Mouse (Mus musculus) lung, embryonic 15.5 days (tissue): ENCODE measurements around the gene Trim32. TPM values are rescaled to one million over a fixed set of nuclear protein-coding genes. Genes with fewer than 3 reads are reported as not detected.

Experiments
- ATAC-seq: fragments of 200-750 bp; cut with Nextera tagmentation; 2 replicates; pipeline ENCODE4 v1.8.0; 2017; ENCODE audit warnings: moderate number of reproducible peaks, borderline replicate concordance; ENCODE audit not compliant: low FRiP score, low TSS enrichment; ENCODE audit errors: extremely low read depth
- H3K27ac ChIP-seq: fragments of 300-500 bp; sonication (generic); 2 replicates; pipeline ENCODE4 v1.5.1; 2015; ENCODE audit warnings: moderate library complexity, mild to moderate bottlenecking, inconsistent platforms
- H3K27me3 ChIP-seq: fragments of 300-500 bp; sonication (generic); 2 replicates; pipeline ENCODE4 v1.6.1; 2015; ENCODE audit warnings: inconsistent platforms
- H3K36me3 ChIP-seq: fragments of 300-500 bp; sonication (generic); 2 replicates; pipeline ENCODE4 v1.6.1; 2015; ENCODE audit warnings: inconsistent platforms
- H3K4me1 ChIP-seq: fragments of 300-500 bp; sonication (generic); 2 replicates; pipeline ENCODE4 v1.6.1; 2015; ENCODE audit warnings: inconsistent platforms
- H3K4me2 ChIP-seq: fragments of 300-500 bp; sonication (generic); 2 replicates; pipeline ENCODE4 v1.6.1; 2015; ENCODE audit warnings: inconsistent platforms, mild to moderate bottlenecking, moderate library complexity
- H3K4me3 ChIP-seq: fragments of 300-500 bp; sonication (generic); 2 replicates; pipeline ENCODE4 v1.5.1; 2015; ENCODE audit warnings: mild to moderate bottlenecking, inconsistent platforms
- H3K9ac ChIP-seq: fragments of 300-500 bp; sonication (generic); 2 replicates; pipeline ENCODE4 v1.6.1; 2015; ENCODE audit warnings: inconsistent platforms
- H3K9me3 ChIP-seq: fragments of 300-500 bp; sonication (generic); 2 replicates; pipeline ENCODE4 v1.6.1; 2016; ENCODE audit warnings: inconsistent platforms
- WGBS: fragments of 180-500 bp; shearing (Covaris S2); methylation state at CpG from one replicate; pipeline ENCODE4 v1.1.7; 2015; 5-methylcytosine and 5-hydroxymethylcytosine counted together
- polyA plus RNA-seq: library from polyadenylated mRNA; unstranded; fragments of >200 nt; fragmentation: Nextera tagmentation; extraction: Ambion mirVana; gene quantifications from 2 replicates; pipeline ENCODE4 v1.2.1, GENCODE M21; 2015

The Trim32 gene
- polyA plus RNA-seq = 46.1 and 46.2 TPM in 2 replicates

- Histone ChIP-seq H3K36me3 (no peaks in the 10 kb centered on the region), H3K4me2 (peak within 1 kb of the TSS; percentile 75), H3K9me3 (no peaks in the 10 kb centered on the region), H3K27ac (0 out of 2 replicates have a peak within 1 kb of the TSS, but pooled peaks have one; percentile 43), H3K27me3 (no peaks in the 10 kb centered on the region), H3K4me1 (peaks cover 18% of the 10 kb centered on the region), H3K9ac (peak within 1 kb of the TSS; percentile 76), H3K4me3 (peak within 1 kb of the TSS; percentile 81)
- WGBS = 3% methylated on average over 33 of the region's 33 CpGs
- peak; percentile 97 for ATAC-seq
These were observed at the start of gene Trim32 for GRCm38 (mm10) chr4:65604504-65605150. Gene Trim32, plus strand, starts transcription at chr4:65604986.

- no peaks in the 10 kb centered on the region for H3K9me3 ChIP-seq
- ATAC-seq = no peak
- 39% methylated on average over 4 of the region's 4 CpGs for WGBS
- H3K4me3 ChIP-seq = no peak overlapping the region
- no peak overlapping the region for H3K4me2 ChIP-seq
- H3K4me1 ChIP-seq = no peaks in the 10 kb centered on the region
- H3K9ac ChIP-seq = no peak overlapping the region
- no peaks in the 10 kb centered on the region for H3K36me3 ChIP-seq
- no peaks in the 10 kb centered on the region for H3K27me3 ChIP-seq
- no peak overlapping the region for H3K27ac ChIP-seq
These were observed 39.3 kb upstream of the Trim32 start for GRCm38 (mm10) chr4:65565493-65565892.

- H3K9ac ChIP-seq = no peak overlapping the region
- no peaks in the 10 kb centered on the region for H3K36me3 ChIP-seq
- H3K9me3 ChIP-seq = no peaks in the 10 kb centered on the region
- H3K4me1 ChIP-seq = no peaks in the 10 kb centered on the region
- no peak overlapping the region for H3K27ac ChIP-seq
- ATAC-seq = no peak
- no peak overlapping the region for H3K4me2 ChIP-seq
- no peak overlapping the region for H3K4me3 ChIP-seq
- H3K27me3 ChIP-seq = no peaks in the 10 kb centered on the region
- 53% methylated on average over 1 of the region's 1 CpGs for WGBS
These were observed 24.5 kb upstream of the Trim32 start for GRCm38 (mm10) chr4:65580254-65580653.

- H3K9me3 ChIP-seq = no peaks in the 10 kb centered on the region
- H3K27me3 ChIP-seq = no peaks in the 10 kb centered on the region
- no peaks in the 10 kb centered on the region for H3K36me3 ChIP-seq
- 33% methylated on average over 5 of the region's 5 CpGs for WGBS
- no peaks in the 10 kb centered on the region for H3K4me1 ChIP-seq
- H3K4me2 ChIP-seq = no peak overlapping the region
- no peak overlapping the region for H3K4me3 ChIP-seq
- ATAC-seq = no peak
- H3K27ac ChIP-seq = no peak overlapping the region
- H3K9ac ChIP-seq = no peak overlapping the region
These were observed 17.8 kb upstream of the Trim32 start for GRCm38 (mm10) chr4:65586947-65587346.

GRCm38 (mm10) chr4:65589780-65590179 lies 15.0 kb upstream of the Trim32 start:
- Histone ChIP-seq H3K36me3 (no peaks in the 10 kb centered on the region), H3K9me3 (no peaks in the 10 kb centered on the region), H3K4me1 (no peaks in the 10 kb centered on the region), H3K27me3 (no peaks in the 10 kb centered on the region), H3K4me3 (no peak overlapping the region), H3K4me2 (no peak overlapping the region), H3K27ac (no peak overlapping the region), H3K9ac (no peak overlapping the region)
- ATAC-seq = peak; percentile 27; the same call in 1 of the 2 replicates

GRCm38 (mm10) chr4:65594601-65595369 lies 10.0 kb upstream of the Trim32 start:
- Histone ChIP-seq H3K4me2 (no peak overlapping the region), H3K27me3 (no peaks in the 10 kb centered on the region), H3K9ac (no peak overlapping the region), H3K36me3 (no peaks in the 10 kb centered on the region), H3K27ac (no peak overlapping the region), H3K9me3 (no peaks in the 10 kb centered on the region), H3K4me3 (no peak overlapping the region), H3K4me1 (no peaks in the 10 kb centered on the region)
- ATAC-seq = no peak
- WGBS = 60% methylated on average over 5 of the region's 5 CpGs

GRCm38 (mm10) chr4:65605151-65605702 lies 441 bp downstream of the Trim32 start:
- Histone ChIP-seq H3K4me2 (peak overlapping the region; percentile 75), H3K4me3 (peak overlapping the region; percentile 81), H3K27me3 (no peaks in the 10 kb centered on the region), H3K9me3 (no peaks in the 10 kb centered on the region), H3K4me1 (peaks cover 18% of the 10 kb centered on the region), H3K27ac (0 out of 2 replicates have a peak overlapping the region, but pooled peaks have one; percentile 43), H3K9ac (peak overlapping the region; percentile 76), H3K36me3 (no peaks in the 10 kb centered on the region)
- ATAC-seq = peak; percentile 73; the same call in 1 of the 2 replicates
- under 1% methylated on average over 21 of the region's 21 CpGs for WGBS

GRCm38 (mm10) chr4:65607184-65607631 lies 2.4 kb downstream of the Trim32 start:
- H3K4me2 ChIP-seq = no peak overlapping the region
- H3K27me3 ChIP-seq = no peaks in the 10 kb centered on the region
- H3K9ac ChIP-seq = no peak overlapping the region
- H3K36me3 ChIP-seq = no peaks in the 10 kb centered on the region
- WGBS = 76% methylated on average over 10 of the region's 10 CpGs
- H3K9me3 ChIP-seq = no peaks in the 10 kb centered on the region
- H3K27ac ChIP-seq = no peak overlapping the region
- no peak for ATAC-seq
- H3K4me1 ChIP-seq = peaks cover 18% of the 10 kb centered on the region
- H3K4me3 ChIP-seq = no peak overlapping the region

GRCm38 (mm10) chr4:65608112-65608511 lies 3.3 kb downstream of the Trim32 start:
- Histone ChIP-seq H3K4me3 (no peak overlapping the region), H3K27ac (no peak overlapping the region), H3K4me1 (peaks cover 18% of the 10 kb centered on the region), H3K36me3 (peaks cover 2% of the 10 kb centered on the region), H3K9me3 (no peaks in the 10 kb centered on the region), H3K27me3 (no peaks in the 10 kb centered on the region), H3K9ac (no peak overlapping the region), H3K4me2 (no peak overlapping the region)
- no peak for ATAC-seq
- WGBS = 89% methylated on average over 4 of the region's 4 CpGs

- peaks cover 18% of the 10 kb centered on the region for H3K4me1 ChIP-seq
- no peak overlapping the region for H3K4me3 ChIP-seq
- no peaks in the 10 kb centered on the region for H3K27me3 ChIP-seq
- H3K36me3 ChIP-seq = peaks cover 24% of the 10 kb centered on the region
- H3K27ac ChIP-seq = no peak overlapping the region
- 77% methylated on average over 5 of the region's 5 CpGs for WGBS
- no peak overlapping the region for H3K4me2 ChIP-seq
- no peak for ATAC-seq
- no peaks in the 10 kb centered on the region for H3K9me3 ChIP-seq
- no peak overlapping the region for H3K9ac ChIP-seq
These were observed 5.5 kb downstream of the Trim32 start for GRCm38 (mm10) chr4:65610329-65610728.

- no peaks in the 10 kb centered on the region for H3K27me3 ChIP-seq
- H3K9me3 ChIP-seq = no peaks in the 10 kb centered on the region
- H3K36me3 ChIP-seq = peaks cover 30% of the 10 kb centered on the region
- no peak overlapping the region for H3K27ac ChIP-seq
- no peak overlapping the region for H3K4me3 ChIP-seq
- H3K9ac ChIP-seq = no peak overlapping the region
- WGBS = 89% methylated on average over 6 of the region's 6 CpGs
- no peak overlapping the region for H3K4me2 ChIP-seq
- H3K4me1 ChIP-seq = peaks cover 13% of the 10 kb centered on the region
- ATAC-seq = no peak
These were observed 6.1 kb downstream of the Trim32 start for GRCm38 (mm10) chr4:65610896-65611295.

- no peak overlapping the region for H3K4me3 ChIP-seq
- no peak overlapping the region for H3K27ac ChIP-seq
- 97% methylated on average over 14 of the region's 14 CpGs for WGBS
- peaks cover 43% of the 10 kb centered on the region for H3K36me3 ChIP-seq
- H3K4me2 ChIP-seq = no peak overlapping the region
- no peak for ATAC-seq
- H3K27me3 ChIP-seq = no peaks in the 10 kb centered on the region
- H3K4me1 ChIP-seq = no peaks in the 10 kb centered on the region; the same call in 1 of the 2 replicates
- H3K9me3 ChIP-seq = no peaks in the 10 kb centered on the region
- H3K9ac ChIP-seq = no peak overlapping the region
These were observed 8.3 kb downstream of the Trim32 start for GRCm38 (mm10) chr4:65613135-65613534.
